Mouse (Mus musculus) mature B cell (primary cell): Measurements from ENCODE around the gene 1600014C10Rik.

Source experiments
- in situ Hi-C: fragments of 300-500 bp; cut with MboI; formaldehyde crosslinking; loops from 2 replicates; pipeline ENCODE4 v1.14.3; 2019

The 1600014C10Rik gene

GRCm38 (mm10) chr7:38182962-38183687 lies at the start of gene 1600014C10Rik:
Gene 1600014C10Rik (plus strand): TSS chr7:38183217.
- in situ Hi-C loops, result no loop called here

- in situ Hi-C loops, result no loop called here
Observed at GRCm38 (mm10) chr7:38134471-38134870, 48.5 kb upstream of the 1600014C10Rik start.

- in situ Hi-C loops, result no loop called here
Observed at GRCm38 (mm10) chr7:38140324-38140723, 42.7 kb upstream of the 1600014C10Rik start.

- in situ Hi-C loops, result no loop called here
Observed at GRCm38 (mm10) chr7:38141747-38142545, 41.1 kb upstream of the 1600014C10Rik start.

- in situ Hi-C loops, result no loop called here
Observed at GRCm38 (mm10) chr7:38147477-38147876, 35.5 kb upstream of the 1600014C10Rik start.

GRCm38 (mm10) chr7:38151706-38152312 lies 31.2 kb upstream of the 1600014C10Rik start:
- in situ Hi-C loops, result loop anchor here (25.0 kb wide), 1 partner anchor 790 kb away; no protein-coding TSS in a partner anchor

GRCm38 (mm10) chr7:38152571-38152970 lies 30.4 kb upstream of the 1600014C10Rik start:
- in situ Hi-C loops, result loop anchor here (25.0 kb wide), 1 partner anchor 790 kb away; no protein-coding TSS in a partner anchor

- in situ Hi-C loops, result loop anchor here (25.0 kb wide), 1 partner anchor 794 kb away; no protein-coding TSS in a partner anchor
Observed at GRCm38 (mm10) chr7:38155829-38156228, 27.2 kb upstream of the 1600014C10Rik start.

- in situ Hi-C loops, result loop anchor here (25.0 kb wide), 1 partner anchor 797 kb away; no protein-coding TSS in a partner anchor
Observed at GRCm38 (mm10) chr7:38158764-38159458, 24.1 kb upstream of the 1600014C10Rik start.

- in situ Hi-C loops, result loop anchor here (25.0 kb wide), 1 partner anchor 799 kb away; no protein-coding TSS in a partner anchor
Observed at GRCm38 (mm10) chr7:38161438-38161837, 21.6 kb upstream of the 1600014C10Rik start.

GRCm38 (mm10) chr7:38163433-38164050 lies 19.5 kb upstream of the 1600014C10Rik start:
- in situ Hi-C loops, result loop anchor here (25.0 kb wide), 1 partner anchor 801 kb away; no protein-coding TSS in a partner anchor

GRCm38 (mm10) chr7:38166930-38167645 lies 15.9 kb upstream of the 1600014C10Rik start:
- in situ Hi-C loops, result loop anchor here (25.0 kb wide), 1 partner anchor 805 kb away; no protein-coding TSS in a partner anchor

GRCm38 (mm10) chr7:38167724-38168141 lies 15.3 kb upstream of the 1600014C10Rik start:
- in situ Hi-C loops, result loop anchor here (25.0 kb wide), 1 partner anchor 805 kb away; no protein-coding TSS in a partner anchor

- in situ Hi-C loops, result loop anchor here (25.0 kb wide), 1 partner anchor 812 kb away; no protein-coding TSS in a partner anchor
Observed at GRCm38 (mm10) chr7:38173871-38174270, 9.1 kb upstream of the 1600014C10Rik start.

GRCm38 (mm10) chr7:38174321-38175148 lies 8.5 kb upstream of the 1600014C10Rik start:
- in situ Hi-C loops, result loop anchor here (25.0 kb wide), 1 partner anchor 812 kb away; no protein-coding TSS in a partner anchor

GRCm38 (mm10) chr7:38176056-38176455 lies 7.0 kb upstream of the 1600014C10Rik start:
- in situ Hi-C loops, result no loop called here

GRCm38 (mm10) chr7:38179896-38180295 lies 3.1 kb upstream of the 1600014C10Rik start:
- in situ Hi-C loops, result no loop called here

- in situ Hi-C loops, result no loop called here
Observed at GRCm38 (mm10) chr7:38181366-38181765, 1.7 kb upstream of the 1600014C10Rik start.

GRCm38 (mm10) chr7:38182596-38182961 lies 438 bp upstream of the 1600014C10Rik start:
- in situ Hi-C loops, result no loop called here
